Mouse (Mus musculus) midbrain, embryonic 15.5 days (tissue): ENCODE measurements around the gene Man2a2. TPM values are rescaled to one million over a fixed set of nuclear protein-coding genes. Genes with fewer than 3 reads are reported as not detected.

Experiments
- ATAC-seq: fragments of 200-750 bp; cut with Nextera tagmentation; replicated peaks from 2 replicates; pipeline ENCODE4 v1.8.0; 2017; ENCODE audit warnings: moderate TSS enrichment
- H3K27ac ChIP-seq: fragments of 300-500 bp; sonication (generic); 2 replicates; pipeline ENCODE4 v1.5.1; 2015; ENCODE audit warnings: mild to moderate bottlenecking, inconsistent platforms
- H3K27me3 ChIP-seq: fragments of 300-500 bp; sonication (generic); replicated peaks from 2 replicates; pipeline ENCODE4 v1.6.1; 2015; ENCODE audit warnings: inconsistent platforms
- H3K36me3 ChIP-seq: fragments of 300-500 bp; sonication (generic); replicated peaks from 2 replicates; pipeline ENCODE4 v1.6.1; 2015; ENCODE audit warnings: inconsistent platforms
- H3K4me1 ChIP-seq: fragments of 300-500 bp; sonication (generic); 2 replicates; pipeline ENCODE4 v1.6.1; 2015; ENCODE audit warnings: inconsistent platforms
- H3K4me2 ChIP-seq: fragments of 300-500 bp; sonication (generic); 2 replicates; pipeline ENCODE4 v1.6.1; 2015; ENCODE audit warnings: inconsistent platforms, mild to moderate bottlenecking, moderate library complexity
- H3K4me3 ChIP-seq: fragments of 300-500 bp; sonication (generic); 2 replicates; pipeline ENCODE4 v1.5.1; 2015; ENCODE audit warnings: mild to moderate bottlenecking, inconsistent platforms
- H3K9ac ChIP-seq: fragments of 300-500 bp; sonication (generic); 2 replicates; pipeline ENCODE4 v1.6.1; 2015; ENCODE audit warnings: mild to moderate bottlenecking, inconsistent platforms
- H3K9me3 ChIP-seq: fragments of 300-500 bp; sonication (generic); 2 replicates; pipeline ENCODE4 v1.6.1; 2016; ENCODE audit warnings: inconsistent platforms
- WGBS: fragments of 180-500 bp; shearing (Covaris S2); methylation state at CpG from one replicate; pipeline ENCODE4 v1.1.7; 2015; ENCODE audit warnings: mixed read lengths; 5-methylcytosine and 5-hydroxymethylcytosine counted together
- polyA plus RNA-seq: library from polyadenylated mRNA; unstranded; fragments of >200 nt; fragmentation: Nextera tagmentation; extraction: Ambion mirVana; gene quantifications from 2 replicates; pipeline ENCODE4 v1.2.1, GENCODE M21; 2015

Man2a2 gene
- polyA plus RNA-seq, 1 experiment from 2014 or later: 28.2 TPM

GRCm38 (mm10) chr7:80406186-80406585 lies 35.0 kb upstream of the Man2a2 start:
- peaks cover 11% of the 10 kb centered on the region for H3K4me1 ChIP-seq
- H3K27ac ChIP-seq: no peak overlapping the region
- no peak overlapping the region for H3K4me3 ChIP-seq
- no peaks in the 10 kb centered on the region; the same call in 1 of the 2 replicates for H3K27me3 ChIP-seq
- no peaks in the 10 kb centered on the region for H3K9me3 ChIP-seq
- no peak for ATAC-seq
- no peak overlapping the region for H3K4me2 ChIP-seq
- no peaks in the 10 kb centered on the region for H3K36me3 ChIP-seq
- WGBS: 96% methylated on average over 3 of the region's 3 CpGs
- H3K9ac ChIP-seq: no peak overlapping the region

DNA sequence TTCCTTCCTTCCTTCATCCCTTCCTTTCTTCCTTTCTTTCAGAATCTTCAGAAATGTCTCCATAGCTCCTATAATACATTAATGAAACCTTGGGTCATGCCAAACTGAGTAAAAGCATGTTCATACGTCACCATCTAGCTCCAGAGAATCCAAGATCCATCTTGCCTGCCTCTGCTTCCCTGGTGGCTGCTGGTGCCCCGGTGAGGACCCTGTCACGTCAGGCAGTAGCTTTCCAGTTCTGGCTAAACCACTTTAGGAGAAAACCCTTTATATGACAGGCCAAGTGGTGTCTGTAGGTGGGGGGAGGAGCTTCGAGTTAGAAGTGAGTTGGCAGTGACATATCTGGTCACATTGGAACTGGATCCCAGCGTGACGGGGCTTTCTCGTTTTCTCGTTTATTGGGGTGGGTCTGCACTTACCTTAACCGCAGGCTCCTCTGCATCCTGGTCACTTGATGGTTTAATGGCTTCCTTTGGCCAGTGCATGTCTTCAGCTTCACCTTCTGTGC lies 34.1 kb upstream of the Man2a2 start, which contains the start of gene Furin:
Gene Furin (minus strand): TSS at position 249 of the 508 bp plus-strand sequence.
- Histone ChIP-seq H3K4me2 (no peak within 1 kb of the TSS), H3K27me3 (no peaks in the 10 kb centered on the region; the same call in 1 of the 2 replicates), H3K4me1 (peaks cover 20% of the 10 kb centered on the region), H3K9ac (no peak within 1 kb of the TSS), H3K36me3 (no peaks in the 10 kb centered on the region), H3K9me3 (no peaks in the 10 kb centered on the region), H3K27ac (no peak within 1 kb of the TSS), H3K4me3 (no peak within 1 kb of the TSS)
- no peak for ATAC-seq
- WGBS: 80% methylated on average over 9 of the region's 9 CpGs

- no peak for ATAC-seq
- Histone ChIP-seq H3K4me2 (no peak overlapping the region), H3K36me3 (no peaks in the 10 kb centered on the region), H3K4me3 (no peak overlapping the region), H3K9me3 (no peaks in the 10 kb centered on the region), H3K27me3 (no peaks in the 10 kb centered on the region; the same call in 1 of the 2 replicates), H3K4me1 (peaks cover 26% of the 10 kb centered on the region), H3K9ac (no peak overlapping the region), H3K27ac (no peak overlapping the region)
- WGBS: 65% methylated on average over 7 of the region's 7 CpGs
These were observed 33.1 kb upstream of the Man2a2 start for GRCm38 (mm10) chr7:80404101-80404894.

DNA sequence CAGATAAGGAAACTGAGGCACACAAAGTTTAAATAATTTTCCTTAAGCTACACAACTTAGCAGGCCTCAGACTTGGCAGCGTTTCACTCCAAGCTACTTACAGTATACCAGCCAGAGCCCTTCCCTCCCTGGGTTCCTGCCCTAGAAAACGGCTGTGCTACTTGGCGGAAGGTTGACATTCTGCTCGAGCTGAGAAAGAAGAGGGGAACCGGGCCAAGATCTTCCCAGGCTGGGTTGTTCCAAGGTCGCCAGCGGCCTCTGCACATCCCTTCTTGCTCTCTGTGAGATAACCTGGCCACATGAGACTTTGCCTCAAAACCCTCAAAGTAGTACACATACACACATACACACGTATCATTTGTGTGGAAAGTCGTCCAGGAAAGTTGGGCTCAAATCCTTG lies 32.4 kb upstream of the Man2a2 start:
- 54% methylated on average over 9 of the region's 9 CpGs for WGBS
- Histone ChIP-seq H3K27ac (no peak overlapping the region), H3K4me1 (peaks cover 26% of the 10 kb centered on the region), H3K9me3 (no peaks in the 10 kb centered on the region), H3K4me2 (peak overlapping the region; percentile 84), H3K36me3 (no peaks in the 10 kb centered on the region), H3K27me3 (no peaks in the 10 kb centered on the region; the same call in 1 of the 2 replicates), H3K4me3 (0 out of 2 replicates have a peak overlapping the region, but pooled peaks have one; percentile 92), H3K9ac (no peak overlapping the region)
- ATAC-seq: no peak

DNA sequence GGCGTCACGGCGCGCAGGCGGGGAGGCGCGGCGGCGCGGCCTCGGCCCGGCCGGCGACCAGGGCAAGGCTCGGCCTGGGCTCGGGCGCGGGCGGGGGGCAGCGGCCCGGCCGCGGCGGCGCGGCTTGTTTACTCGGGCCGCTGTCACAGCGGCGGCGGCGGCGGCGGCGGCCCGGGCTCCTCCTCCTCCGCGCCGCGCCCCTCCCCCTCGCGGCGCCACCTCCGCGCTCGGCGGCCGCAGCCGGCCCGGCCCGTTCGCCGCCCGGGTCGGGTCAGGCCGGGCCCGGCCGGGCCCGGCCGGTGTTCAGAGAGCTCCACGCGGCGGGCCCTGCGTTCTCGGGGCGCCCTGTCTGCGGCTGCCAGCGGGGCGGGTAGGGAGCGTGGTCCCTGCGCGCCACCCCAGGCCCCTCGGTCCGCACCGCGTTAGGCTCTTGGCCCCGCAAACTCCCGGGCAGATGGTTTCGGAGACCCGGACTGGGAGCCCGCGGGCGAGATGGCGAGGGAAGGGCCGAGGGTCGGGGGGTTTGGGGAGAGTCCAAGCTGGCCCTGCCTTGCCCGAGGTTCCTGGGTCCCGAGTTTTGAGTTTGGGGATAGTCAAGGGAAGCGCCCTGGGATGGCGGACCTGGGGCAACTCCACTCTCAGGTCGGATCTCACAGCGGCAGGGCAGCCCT lies 31.6 kb upstream of the Man2a2 start:
- Histone ChIP-seq H3K9me3 (no peaks in the 10 kb centered on the region), H3K4me1 (peaks cover 26% of the 10 kb centered on the region), H3K27me3 (no peaks in the 10 kb centered on the region; the same call in 1 of the 2 replicates), H3K4me3 (peak overlapping the region; percentile 92), H3K9ac (peak overlapping the region; percentile 92), H3K36me3 (no peaks in the 10 kb centered on the region), H3K4me2 (peak overlapping the region; percentile 84), H3K27ac (peak overlapping the region; percentile 83)
- ATAC-seq: peak; percentile 79
- WGBS: under 1% methylated on average over 65 of the region's 92 CpGs

DNA sequence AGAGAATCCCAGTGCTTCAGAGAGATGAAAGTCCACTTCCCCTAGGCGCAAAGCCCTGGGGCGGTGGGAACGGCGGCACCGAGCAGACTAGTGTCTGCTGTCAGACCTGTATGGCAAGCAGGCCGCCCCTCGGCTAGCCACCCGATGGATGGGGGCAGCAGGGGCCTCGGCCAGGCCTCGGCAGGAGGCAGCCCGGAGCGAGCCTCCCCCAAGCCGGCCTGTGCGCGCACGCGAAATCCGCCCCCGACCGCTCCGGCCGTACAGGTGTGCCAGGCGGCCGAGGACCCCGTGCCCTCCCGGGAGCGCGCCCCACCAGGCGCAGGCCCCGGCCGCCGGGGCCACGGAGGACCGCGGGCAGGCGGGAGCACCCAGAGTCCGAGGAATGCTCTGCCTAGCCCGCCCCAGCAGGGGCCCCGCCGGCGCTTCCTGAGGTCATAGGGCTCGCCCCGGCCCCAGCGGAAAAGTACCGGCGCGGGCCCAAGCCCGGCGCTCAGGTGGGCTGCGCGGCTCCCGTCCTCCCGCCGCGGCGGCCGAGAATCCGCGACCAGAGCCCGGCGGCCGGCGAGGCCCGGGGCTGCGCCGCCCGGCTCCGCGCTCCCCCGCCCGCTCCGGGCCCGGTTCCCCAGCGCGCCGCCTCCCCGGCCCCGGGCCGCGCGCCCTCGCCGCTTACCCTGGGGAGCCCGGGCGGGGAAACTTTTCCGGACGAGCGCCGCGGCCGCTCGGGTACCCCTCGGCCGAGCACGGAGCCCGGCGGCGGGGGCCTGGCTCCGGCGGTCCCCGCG lies 30.9 kb upstream of the Man2a2 start:
- H3K9me3 ChIP-seq: no peaks in the 10 kb centered on the region
- H3K9ac ChIP-seq: peak overlapping the region; percentile 92
- peak overlapping the region; percentile 83 for H3K27ac ChIP-seq
- under 1% methylated on average over 56 of the region's 102 CpGs for WGBS
- H3K36me3 ChIP-seq: 0 out of 2 replicates have a peak, but pooled peaks cover under 1% of the 10 kb centered on the region
- ATAC-seq: peak; percentile 66
- H3K4me3 ChIP-seq: peak overlapping the region; percentile 92
- H3K27me3 ChIP-seq: no peaks in the 10 kb centered on the region; the same call in 1 of the 2 replicates
- H3K4me2 ChIP-seq: peak overlapping the region; percentile 84
- H3K4me1 ChIP-seq: peaks cover 26% of the 10 kb centered on the region

DNA sequence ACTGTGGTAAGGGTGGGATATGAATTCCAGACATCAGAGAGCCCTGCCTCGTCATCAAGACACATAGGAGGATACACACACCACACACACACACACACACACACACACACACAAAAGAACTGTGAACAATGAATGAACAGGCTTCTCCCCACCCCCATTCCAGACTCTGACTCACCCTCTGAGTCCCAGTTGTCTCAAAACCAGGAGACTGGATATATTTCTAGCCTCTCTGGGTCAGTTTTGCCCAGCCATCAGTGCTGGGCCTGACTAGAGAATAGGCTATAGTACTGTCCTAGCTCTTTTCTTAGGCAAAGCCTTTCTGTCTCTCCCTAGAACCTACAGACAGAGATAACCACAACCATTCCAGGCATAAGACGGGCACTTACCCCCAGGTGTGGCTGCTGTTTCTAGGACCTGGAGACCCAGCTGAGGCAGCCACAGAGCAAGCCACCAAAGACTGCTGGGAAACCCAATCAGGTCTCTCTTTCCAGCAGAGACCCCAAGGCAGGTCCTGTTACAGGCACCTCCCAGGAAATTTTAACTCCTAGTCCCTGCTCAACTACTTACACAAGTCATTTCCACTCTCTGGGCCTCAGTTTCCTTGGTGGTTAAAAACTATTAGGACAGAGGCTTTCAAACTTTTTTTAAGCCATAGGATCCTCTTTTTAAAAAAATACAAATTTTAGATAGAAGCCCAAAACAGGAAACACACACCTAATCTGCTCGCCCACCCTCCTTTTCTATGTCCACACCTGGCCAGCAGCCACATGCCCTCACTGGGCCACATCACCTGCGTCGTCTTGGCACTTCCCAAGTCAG lies 30.1 kb upstream of the Man2a2 start:
- H3K4me3 ChIP-seq: peak overlapping the region; percentile 92
- peak overlapping the region; percentile 83 for H3K27ac ChIP-seq
- H3K36me3 ChIP-seq: peaks cover 7% of the 10 kb centered on the region
- 27% methylated on average over 5 of the region's 5 CpGs for WGBS
- H3K4me1 ChIP-seq: peaks cover 26% of the 10 kb centered on the region
- peak overlapping the region; percentile 84 for H3K4me2 ChIP-seq
- no peaks in the 10 kb centered on the region for H3K9me3 ChIP-seq
- H3K27me3 ChIP-seq: no peaks in the 10 kb centered on the region; the same call in 1 of the 2 replicates
- H3K9ac ChIP-seq: peak overlapping the region; percentile 92
- ATAC-seq: no peak; the same call in 1 of the 2 replicates

GRCm38 (mm10) chr7:80400571-80400970 lies 29.4 kb upstream of the Man2a2 start:
- Histone ChIP-seq H3K4me2 (peak overlapping the region; percentile 84), H3K27me3 (no peaks in the 10 kb centered on the region; the same call in 1 of the 2 replicates), H3K4me1 (peaks cover 26% of the 10 kb centered on the region), H3K9me3 (no peaks in the 10 kb centered on the region), H3K9ac (no peak overlapping the region), H3K36me3 (peaks cover 8% of the 10 kb centered on the region), H3K4me3 (no peak overlapping the region), H3K27ac (no peak overlapping the region)
- WGBS: 79% methylated on average over 6 of the region's 6 CpGs
- no peak for ATAC-seq

DNA sequence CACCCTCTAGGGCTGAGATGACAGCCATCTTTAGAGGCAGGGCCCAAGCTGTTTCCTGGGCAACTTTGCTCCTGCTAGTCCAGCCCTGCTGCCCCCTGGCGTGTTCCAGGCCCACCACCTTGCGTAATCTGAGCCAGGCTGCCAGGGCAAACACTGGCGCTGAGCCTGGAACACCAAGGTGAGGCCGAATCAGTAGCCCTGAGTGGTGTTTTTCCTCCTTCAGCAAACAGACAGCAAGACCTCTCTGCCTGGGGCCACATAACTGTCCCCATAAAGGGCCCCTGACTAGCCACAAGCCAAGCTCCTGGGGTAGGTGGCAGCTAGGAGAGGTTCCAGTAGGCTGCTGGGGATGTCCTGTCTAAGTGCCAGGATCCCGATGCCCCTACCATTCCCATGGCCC lies 28.9 kb upstream of the Man2a2 start:
- no peak overlapping the region for H3K27ac ChIP-seq
- no peak overlapping the region for H3K9ac ChIP-seq
- no peak for ATAC-seq
- peaks cover 12% of the 10 kb centered on the region for H3K36me3 ChIP-seq
- H3K9me3 ChIP-seq: no peaks in the 10 kb centered on the region
- WGBS: 52% methylated on average over 5 of the region's 5 CpGs
- peaks cover 26% of the 10 kb centered on the region for H3K4me1 ChIP-seq
- H3K27me3 ChIP-seq: no peaks in the 10 kb centered on the region; the same call in 1 of the 2 replicates
- H3K4me2 ChIP-seq: peak overlapping the region; percentile 15
- H3K4me3 ChIP-seq: no peak overlapping the region

- H3K9me3 ChIP-seq: no peaks in the 10 kb centered on the region
- H3K9ac ChIP-seq: no peak overlapping the region
- ATAC-seq: no peak
- H3K27ac ChIP-seq: no peak overlapping the region
- no peak overlapping the region for H3K4me3 ChIP-seq
- peaks cover 26% of the 10 kb centered on the region for H3K4me1 ChIP-seq
- no peaks in the 10 kb centered on the region for H3K27me3 ChIP-seq
- no peak overlapping the region for H3K4me2 ChIP-seq
- WGBS: 73% methylated on average over 9 of the region's 9 CpGs
- peaks cover 18% of the 10 kb centered on the region for H3K36me3 ChIP-seq
These were observed 27.7 kb upstream of the Man2a2 start for GRCm38 (mm10) chr7:80398654-80399444.
